Mouse (Mus musculus): ENCODE measurements at regions not wholly inside any gene's neighbourhood (a gene's known extent, or its start where the extent isn't known, plus 50 kb on each side); places are given as distances from the start of the nearest gene placed in this dataset.

- no peak for TF ChIP-seq GATA1 (IDR thresholded peaks at IDR 0.05; ENCODE audit: low read length)
Observed at GRCm38 (mm10) chr15:52783940-52784339, 1100.8 kb upstream of the Gm7489 start.

- no peak for TF ChIP-seq GATA1 (IDR thresholded peaks at IDR 0.05; ENCODE audit: low read length)
Observed at GRCm38 (mm10) chr15:52785196-52785595, 1099.5 kb upstream of the Gm7489 start.

DNA sequence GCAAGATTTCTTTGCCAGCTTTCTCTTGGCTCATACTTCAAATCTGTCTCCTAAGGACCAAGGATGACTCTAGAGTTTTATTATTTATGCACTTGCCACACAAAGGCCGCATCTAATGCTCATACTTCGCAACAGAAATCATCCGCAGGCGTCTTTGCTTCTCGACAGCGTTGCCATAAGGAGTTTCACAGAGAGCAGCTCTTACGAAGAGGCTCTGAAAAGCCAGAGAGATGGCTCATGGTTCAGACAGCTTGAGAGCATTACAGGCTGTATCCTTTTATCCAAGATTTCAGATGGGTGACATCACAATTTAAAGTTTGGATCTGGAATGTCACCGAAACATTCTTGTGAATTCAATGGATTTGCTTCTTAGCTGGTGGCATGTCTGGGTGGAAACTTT lies 1098.7 kb upstream of the Gm7489 start:
- no peak for TF ChIP-seq GATA1 (IDR thresholded peaks at IDR 0.05; ENCODE audit: low read length)

DNA sequence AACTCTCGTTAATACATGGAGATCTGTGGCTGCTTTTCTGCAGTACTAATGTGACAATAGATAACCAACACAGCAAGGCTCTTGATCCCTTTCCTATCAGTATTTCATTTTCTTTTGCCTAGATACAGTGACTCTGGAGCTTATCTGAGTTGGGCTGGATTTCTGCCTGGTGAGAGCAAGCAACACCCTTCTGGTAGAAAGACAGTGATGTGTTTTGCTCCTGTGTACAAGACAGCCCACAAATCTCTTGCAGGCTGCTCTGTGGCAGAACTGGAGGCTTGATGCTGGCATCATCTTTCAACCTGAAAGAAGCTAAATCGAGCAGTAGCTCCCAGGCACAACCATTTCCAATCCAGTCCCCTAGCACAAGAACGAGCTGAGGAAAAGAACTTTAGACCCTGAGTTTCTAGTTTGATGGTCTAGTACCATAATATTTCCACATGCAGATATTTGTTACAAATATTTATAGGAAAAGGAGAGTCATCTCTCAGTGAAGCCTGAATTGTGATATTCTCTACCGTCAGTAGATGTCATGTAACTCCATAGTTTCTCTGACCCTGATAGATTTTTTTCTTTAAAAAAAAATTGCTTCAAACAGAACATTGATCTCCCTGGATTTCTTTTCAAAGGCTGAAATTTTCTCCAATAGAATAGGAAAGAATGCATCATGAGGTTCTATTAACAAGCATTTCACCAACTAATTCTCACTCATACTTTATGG lies 1079.1 kb upstream of the Gm7489 start:
- no peak for TF ChIP-seq GATA1 (IDR thresholded peaks at IDR 0.05; ENCODE audit: low read length)

GRCm38 (mm10) chr15:52808622-52809021 lies 1076.1 kb upstream of the Gm7489 start:
- TF ChIP-seq GATA1 (IDR thresholded peaks at IDR 0.05; ENCODE audit: low read length), result no peak

GRCm38 (mm10) chr15:52820796-52821195 lies 1063.9 kb upstream of the Gm7489 start:
- no peak for TF ChIP-seq GATA1 (IDR thresholded peaks at IDR 0.05; ENCODE audit: low read length)

DNA sequence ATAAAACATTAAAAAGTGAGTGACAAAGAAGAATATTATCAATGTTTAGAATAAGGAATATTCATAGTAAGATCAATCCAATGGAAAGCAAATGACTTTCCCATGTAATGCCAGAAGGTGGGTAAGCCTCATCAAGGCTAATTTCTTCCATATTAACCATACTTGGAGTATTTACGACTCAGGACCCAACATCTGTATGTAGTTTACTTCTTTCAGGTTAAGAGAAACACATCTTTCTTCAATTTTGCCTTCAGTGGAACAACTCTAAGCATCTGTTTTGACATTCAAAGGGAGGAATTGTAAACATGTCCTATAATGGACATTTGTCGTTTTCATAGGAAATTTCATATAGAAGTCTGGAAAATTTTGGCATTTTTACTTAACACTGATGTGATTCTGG lies 1047.8 kb upstream of the Gm7489 start:
- TF ChIP-seq GATA1 (IDR thresholded peaks at IDR 0.05; ENCODE audit: low read length), result no peak

DNA sequence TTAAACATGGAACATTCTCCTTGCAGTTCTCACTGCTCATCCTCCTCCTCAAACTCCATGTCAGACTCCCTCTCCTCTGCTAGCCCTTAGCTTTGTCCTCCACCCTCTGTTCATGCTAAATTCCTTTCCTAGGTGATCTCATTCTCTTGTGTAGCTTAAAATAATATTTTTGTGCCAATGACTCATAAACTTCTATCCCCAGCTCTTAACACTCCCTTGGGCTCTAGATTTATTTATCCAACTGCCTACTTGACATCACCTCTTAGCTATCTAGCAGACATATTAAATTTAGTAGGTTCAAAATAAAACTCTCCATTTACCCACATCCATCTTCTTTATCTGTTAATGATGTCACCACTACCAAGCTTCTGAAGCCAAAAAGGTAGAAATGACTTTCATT lies 1036.6 kb upstream of the Gm7489 start:
- TF ChIP-seq GATA1 (IDR thresholded peaks at IDR 0.05; ENCODE audit: low read length), result no peak

DNA sequence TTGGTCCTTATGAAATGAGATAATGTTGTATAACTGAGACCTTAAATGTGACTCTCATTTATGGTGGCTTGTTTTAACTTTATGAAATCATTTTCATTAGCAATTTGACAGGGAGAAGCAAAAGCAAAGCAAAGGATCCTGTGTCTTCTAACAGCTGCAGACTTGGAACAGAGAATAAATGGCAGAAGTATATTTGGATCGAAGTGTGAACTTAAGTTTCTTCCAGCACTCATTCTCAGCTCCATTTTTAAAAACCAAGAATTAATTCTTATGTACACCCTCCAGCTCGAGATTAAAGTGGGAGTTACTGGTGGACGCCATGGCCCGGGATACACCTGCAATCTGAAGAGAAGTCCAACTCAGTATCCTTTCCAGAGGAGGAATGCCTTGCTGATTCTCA lies 1026.0 kb upstream of the Gm7489 start:
- no peak for TF ChIP-seq GATA1 (IDR thresholded peaks at IDR 0.05; ENCODE audit: low read length)

DNA sequence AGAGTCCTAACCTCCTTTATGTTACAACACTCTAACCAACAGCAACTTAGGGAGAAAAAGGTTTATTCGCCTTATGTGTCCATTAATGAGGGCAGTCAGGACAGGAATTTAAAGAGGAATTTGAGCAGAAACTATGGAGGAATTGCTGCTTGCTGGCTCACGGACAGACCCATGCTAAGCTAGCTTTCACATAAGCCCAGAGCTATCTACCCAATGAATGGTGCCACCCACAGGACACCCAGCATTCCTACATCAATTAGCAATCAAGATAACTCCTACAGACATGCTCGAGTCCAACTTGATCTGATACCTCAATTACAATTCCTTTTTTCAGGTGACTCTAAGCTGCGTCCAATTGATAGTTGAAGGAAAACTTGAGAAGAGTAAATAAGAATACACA lies 1021.2 kb upstream of the Gm7489 start:
- TF ChIP-seq GATA1 (IDR thresholded peaks at IDR 0.05; ENCODE audit: low read length), result no peak

GRCm38 (mm10) chr15:52892244-52892950 lies 992.3 kb upstream of the Gm7489 start:
- TF ChIP-seq GATA1 (IDR thresholded peaks at IDR 0.05; ENCODE audit: low read length), result no peak

DNA sequence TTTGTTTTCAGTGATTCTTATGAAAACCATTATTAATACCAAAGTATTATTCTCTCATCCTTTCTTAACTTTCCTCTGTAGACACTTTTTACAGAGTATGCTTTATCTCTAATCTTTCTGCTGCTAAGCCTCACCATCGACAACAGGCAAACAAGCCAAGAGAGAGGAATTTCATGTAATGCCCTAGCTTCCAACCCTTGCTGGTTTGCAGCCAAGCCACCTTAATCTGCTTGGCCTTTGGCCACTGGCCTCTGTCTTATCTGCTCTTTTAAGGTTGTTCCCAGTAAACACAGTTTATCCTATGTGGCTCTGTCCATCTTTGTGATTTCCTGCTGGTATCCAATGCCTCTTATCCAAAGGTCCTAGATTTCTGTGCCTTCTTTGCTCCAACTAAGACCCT lies 986.6 kb upstream of the Gm7489 start:
- no peak for TF ChIP-seq GATA1 (IDR thresholded peaks at IDR 0.05; ENCODE audit: low read length)

DNA sequence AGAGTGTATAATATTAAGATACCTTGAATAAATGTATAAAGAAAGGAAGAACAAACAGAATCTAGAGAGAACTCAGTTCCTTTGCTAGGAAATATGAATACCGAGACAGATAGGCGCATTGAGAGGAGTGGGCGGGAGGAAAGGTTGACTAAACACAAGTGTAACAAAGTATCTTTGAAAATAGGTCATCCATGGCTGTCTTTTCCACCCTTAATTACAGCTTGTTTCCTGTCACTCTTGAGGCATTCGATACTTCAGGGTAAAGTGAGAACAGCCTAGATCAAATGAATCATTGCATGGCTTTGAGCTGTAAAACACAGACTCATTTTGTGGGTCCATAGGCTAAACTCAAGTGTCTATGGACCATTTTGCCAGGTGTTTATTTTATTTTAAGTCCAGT lies 985.3 kb upstream of the Gm7489 start:
- no peak for TF ChIP-seq GATA1 (IDR thresholded peaks at IDR 0.05; ENCODE audit: low read length)

DNA sequence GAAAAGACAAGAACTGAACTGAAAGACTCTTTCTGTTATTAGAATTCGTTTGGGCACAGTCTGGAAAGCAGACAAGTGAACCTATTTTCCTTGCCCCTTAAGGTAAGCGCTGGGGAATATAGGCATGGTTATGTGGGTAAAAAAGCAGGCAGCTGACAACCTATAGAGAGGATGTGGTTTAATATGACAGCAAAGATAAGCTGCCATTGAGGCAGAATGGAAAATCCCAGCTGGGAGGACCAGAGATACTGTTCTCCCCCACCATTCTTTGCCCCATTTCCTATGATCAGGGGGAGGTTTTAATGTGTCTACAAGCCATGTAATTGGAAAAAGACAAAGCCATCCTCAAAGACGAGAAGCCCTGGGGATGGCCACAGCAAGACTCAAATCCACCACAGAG lies 984.9 kb upstream of the Gm7489 start:
- TF ChIP-seq GATA1 (IDR thresholded peaks at IDR 0.05; ENCODE audit: low read length), result no peak

GRCm38 (mm10) chr15:52905231-52905630 lies 979.5 kb upstream of the Gm7489 start:
- TF ChIP-seq GATA1 (IDR thresholded peaks at IDR 0.05; ENCODE audit: low read length), result no peak

- TF ChIP-seq GATA1 (IDR thresholded peaks at IDR 0.05; ENCODE audit: low read length), result no peak
Observed at GRCm38 (mm10) chr15:52907217-52907616, 977.5 kb upstream of the Gm7489 start.

DNA sequence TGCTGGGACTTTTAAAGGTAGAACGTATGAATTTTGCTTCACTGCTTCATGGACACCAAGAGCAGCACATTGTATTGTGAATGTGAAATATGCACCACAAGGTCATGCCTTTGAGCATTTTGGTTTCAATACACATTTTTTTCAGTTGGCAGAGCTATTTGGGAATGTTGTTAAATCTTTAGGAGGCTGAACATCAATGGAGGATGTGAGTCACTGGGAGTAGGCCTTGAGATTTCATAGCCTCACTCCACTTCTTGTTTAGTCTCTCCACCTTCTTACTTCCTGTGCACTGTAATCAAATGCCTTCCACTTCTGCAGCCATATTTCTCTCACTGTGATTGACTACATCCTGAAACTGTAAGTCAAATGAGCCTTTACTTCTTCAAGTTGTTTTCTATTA lies 962.4 kb upstream of the Gm7489 start:
- no peak for TF ChIP-seq GATA1 (IDR thresholded peaks at IDR 0.05; ENCODE audit: low read length)

All from G1E-ER4 (cell line).